Mouse (Mus musculus) kidney, embryonic 14.5 days (tissue): Measurements from ENCODE around the gene Esam. TPM values are rescaled to one million over a fixed set of nuclear protein-coding genes. Genes with fewer than 3 reads are reported as not detected.

Experiments used
- ATAC-seq: fragments of 200-750 bp; cut with Nextera tagmentation; 2 replicates; pipeline ENCODE4 v1.8.0; 2017; ENCODE audit warnings: moderate number of reproducible peaks, mild to moderate bottlenecking, moderate TSS enrichment, moderate library complexity; ENCODE audit not compliant: low FRiP score, low TSS enrichment
- H3K27ac ChIP-seq: fragments of 300-500 bp; sonication (generic); 2 replicates; pipeline ENCODE4 v1.5.1; 2014; ENCODE audit warnings: low read depth, mild to moderate bottlenecking, low read length, moderate library complexity, mixed read lengths
- H3K27me3 ChIP-seq: fragments of 300-500 bp; sonication (generic); 2 replicates; pipeline ENCODE4 v1.6.1; 2014; ENCODE audit warnings: mild to moderate bottlenecking, low read length; ENCODE audit not compliant: control insufficient read depth, insufficient read depth
- H3K36me3 ChIP-seq: fragments of 300-500 bp; sonication (generic); 2 replicates; pipeline ENCODE4 v1.6.1; 2014; ENCODE audit warnings: low read length, mixed read lengths; ENCODE audit not compliant: control insufficient read depth, insufficient read depth
- H3K4me1 ChIP-seq: fragments of 300-500 bp; sonication (generic); 2 replicates; pipeline ENCODE4 v1.6.1; 2014; ENCODE audit warnings: low read length, mixed read lengths; ENCODE audit not compliant: control insufficient read depth, insufficient read depth
- H3K4me2 ChIP-seq: fragments of 300-500 bp; sonication (generic); replicated peaks from 2 replicates; pipeline ENCODE4 v1.6.1; 2014; ENCODE audit warnings: low read depth, mild to moderate bottlenecking, low read length
- H3K4me3 ChIP-seq: fragments of 300-500 bp; sonication (generic); 2 replicates; pipeline ENCODE4 v1.5.1; 2014; ENCODE audit warnings: mild to moderate bottlenecking, low read length
- H3K9ac ChIP-seq: fragments of 300-500 bp; sonication (generic); 2 replicates; pipeline ENCODE4 v1.6.1; 2014; ENCODE audit warnings: low read depth, mild to moderate bottlenecking, low read length, moderate library complexity
- H3K9me3 ChIP-seq: fragments of 300-500 bp; sonication (generic); 2 replicates; pipeline ENCODE4 v1.6.1; 2016; ENCODE audit warnings: low read length; ENCODE audit not compliant: control insufficient read depth
- WGBS: fragments of 180-500 bp; shearing (Covaris S2); extraction: QIAGEN DNeasy Blood & Tissue Kit; methylation state at CpG from one replicate; pipeline ENCODE4 v1.1.7; 2014; 5-methylcytosine and 5-hydroxymethylcytosine counted together
- polyA plus RNA-seq: library from polyadenylated mRNA; unstranded; fragments of >200 nt; fragmentation: Nextera tagmentation; extraction: Ambion mirVana; gene quantifications from 2 replicates; pipeline ENCODE4 v1.2.1, GENCODE M21; 2014

Esam gene
- polyA plus RNA-seq, 1 experiment from 2014 or later: 61.8 TPM

GRCm38 (mm10) chr9:37586718-37587117 lies 58.8 kb downstream of the Esam start:
- H3K9me3 ChIP-seq: no peaks in the 10 kb centered on the region
- no peaks in the 10 kb centered on the region for H3K4me1 ChIP-seq
- no peak overlapping the region for H3K4me3 ChIP-seq
- WGBS: 78% methylated on average over 4 of the region's 4 CpGs
- no peaks in the 10 kb centered on the region for H3K27me3 ChIP-seq
- no peaks in the 10 kb centered on the region for H3K36me3 ChIP-seq
- no peak overlapping the region for H3K27ac ChIP-seq
- ATAC-seq: no peak
- no peak overlapping the region for H3K9ac ChIP-seq
- H3K4me2 ChIP-seq: no peak overlapping the region

Other genes with a start within 250 kb of the Esam start
- 5.8 and 8.2 TPM in 2 replicates for gene Ccdc15, start 179.6 kb upstream of the Esam start, polyA plus RNA-seq
- not detected in 2 replicates for gene Hepacam, start 160.7 kb upstream of the Esam start, polyA plus RNA-seq
- gene Robo4, start 126.2 kb upstream of the Esam start, polyA plus RNA-seq: 10.5 and 11.9 TPM in 2 replicates
- gene Robo3, start 94.8 kb upstream of the Esam start, polyA plus RNA-seq: 0.09 and 0.11 TPM in 2 replicates
- gene Msantd2, start 38.8 kb upstream of the Esam start, polyA plus RNA-seq: 28.5 and 33.2 TPM in 2 replicates
- 1.1 and 1.3 TPM in 2 replicates for gene Vsig2, start 11.2 kb downstream of the Esam start, polyA plus RNA-seq
- 3.1 and 3.4 TPM in 2 replicates for gene Nrgn, start 24.8 kb downstream of the Esam start, polyA plus RNA-seq
- gene Siae, start 27.6 kb downstream of the Esam start, polyA plus RNA-seq: 6.8 and 10.8 TPM in 2 replicates
- gene Spa17, start 85.6 kb downstream of the Esam start, polyA plus RNA-seq: 6.7 and 8.0 TPM in 2 replicates
- gene Tbrg1, start 129.2 kb downstream of the Esam start, polyA plus RNA-seq: 135 and 142 TPM in 2 replicates
- gene Panx3, start 141.2 kb downstream of the Esam start, polyA plus RNA-seq: not detected in 2 replicates
- not detected in 2 replicates for gene Olfr160, start 188.2 kb downstream of the Esam start, polyA plus RNA-seq
- gene Olfr874, start 217.0 kb downstream of the Esam start, polyA plus RNA-seq: not detected in 2 replicates
- not detected in 2 replicates for gene Olfr875, start 243.8 kb downstream of the Esam start, polyA plus RNA-seq